Mouse (Mus musculus) E14TG2a.4 (cell line): ENCODE results near the gene Gm30191.

Experiments used
- CTCF ChIP-seq: conservative IDR thresholded peaks from 2 replicates; pipeline ENCODE4 v1.5.1; 2014; ENCODE audit warnings: low read length
- NANOG ChIP-seq: IDR thresholded peaks from 2 replicates; pipeline ENCODE4 v1.6.1; 2014; ENCODE audit warnings: borderline replicate concordance, low read length, mixed read lengths
- POU5F1 ChIP-seq: IDR thresholded peaks from 2 replicates; pipeline ENCODE4 v1.6.1; 2014; ENCODE audit warnings: low read length, borderline replicate concordance

DNA sequence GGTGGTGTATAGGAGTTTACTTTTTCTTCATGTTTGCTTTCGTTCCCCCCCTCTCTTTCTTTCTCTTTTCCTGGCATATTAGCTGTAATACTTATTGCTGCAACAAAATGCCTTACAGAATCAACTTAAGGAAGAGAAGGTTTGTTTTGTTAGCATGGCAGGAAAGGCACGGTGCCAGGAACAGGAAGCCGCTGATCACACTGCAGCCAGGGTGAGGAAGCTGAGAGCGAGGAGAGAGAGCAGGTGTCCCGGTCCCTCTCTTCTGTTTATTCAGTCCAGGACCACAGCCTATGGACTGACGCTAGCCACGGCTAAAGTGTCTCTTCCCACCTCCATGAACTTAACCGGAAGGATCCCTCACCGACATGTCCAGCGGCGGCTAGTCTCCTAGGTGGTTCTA, 11.6 kb downstream of the Gm30191 start:
- TF ChIP-seq CTCF (no peak), NANOG (no peak), POU5F1 (no peak)
